Mouse (Mus musculus) embryonic fibroblast, embryonic 13.5 days (primary cell): Measurements from ENCODE around the gene Aqp2.

Experiments used
- CTCF ChIP-seq: IDR thresholded peaks from 2 replicates; pipeline ENCODE4 v1.5.1; 2011; ENCODE audit warnings: mild to moderate bottlenecking, control low read depth, low read length, moderate library complexity, borderline replicate concordance; ENCODE audit not compliant: insufficient read depth
- POLR2A ChIP-seq: IDR thresholded peaks from 2 replicates; pipeline ENCODE4 v1.6.1; 2011; ENCODE audit warnings: low read depth, mild to moderate bottlenecking, control low read depth, low read length, moderate library complexity

DNA sequence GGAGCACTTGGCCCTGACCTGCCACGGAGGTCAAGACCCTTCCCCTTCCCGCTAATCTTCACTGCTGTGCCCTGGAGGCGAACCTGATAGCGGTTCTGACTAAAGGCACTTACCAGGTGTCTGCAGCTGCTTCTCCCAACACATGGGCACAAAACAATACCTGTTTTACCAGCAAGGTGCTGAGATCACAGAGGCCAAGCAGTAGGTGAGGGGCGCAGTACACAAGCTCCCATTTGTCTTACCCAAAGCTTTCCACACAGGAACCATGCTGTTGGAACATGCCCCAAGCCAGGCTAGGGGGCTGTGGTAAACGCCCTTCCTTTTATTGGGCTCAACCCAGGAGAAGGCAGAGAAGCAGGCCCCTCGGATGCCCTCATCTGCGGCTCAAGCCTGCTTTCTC lies 18.7 kb downstream of the Aqp2 start:
- no peak for TF ChIP-seq CTCF
- TF ChIP-seq POLR2A = no peak
